Mouse (Mus musculus): ENCODE measurements around the gene Vps26c.

DNA sequence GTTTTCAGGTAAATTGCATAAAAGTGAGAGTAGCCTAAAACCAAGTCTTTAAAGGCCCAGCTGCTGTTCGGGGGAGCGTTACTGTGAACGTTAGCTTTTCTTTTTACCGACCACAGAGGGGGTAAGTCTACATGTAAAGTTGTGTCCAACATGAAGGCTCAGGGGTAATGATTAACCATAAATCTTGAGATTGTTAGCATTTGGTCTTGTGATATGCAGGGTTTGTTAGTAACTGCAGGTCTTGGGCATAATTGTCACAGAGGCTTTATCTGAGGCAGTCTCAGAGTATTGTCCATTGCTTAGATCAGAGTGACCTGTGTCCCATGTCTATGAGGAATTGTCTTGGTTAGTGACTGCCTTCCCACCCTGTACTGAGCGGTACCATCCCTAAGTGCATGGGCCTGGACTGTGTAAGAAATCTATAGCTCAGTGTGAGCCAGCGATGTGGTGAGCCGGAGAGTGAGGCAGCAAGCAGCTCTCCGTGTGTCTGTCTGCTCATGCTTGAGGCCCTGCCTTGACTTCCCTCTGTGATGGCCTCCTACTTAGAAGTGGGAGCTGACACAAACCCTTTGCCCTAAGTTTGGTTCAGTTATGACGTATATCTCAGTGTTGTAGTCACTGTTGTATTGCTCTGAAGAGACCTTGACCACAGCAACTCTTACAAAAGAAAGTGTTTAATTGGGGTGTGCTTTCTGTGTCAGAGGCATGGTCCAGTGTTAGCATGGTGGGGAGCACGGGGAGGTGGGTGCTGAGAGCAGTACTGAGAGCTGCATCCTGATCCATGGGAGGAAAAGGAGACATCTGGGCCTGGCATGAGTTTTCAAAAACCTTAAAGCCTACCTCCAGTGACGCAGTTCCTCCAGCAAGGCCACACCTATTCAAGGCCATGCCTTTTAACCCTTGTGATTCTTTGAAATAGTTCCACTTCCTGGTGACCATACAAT is 74.8 kb downstream of the Vps26c start:
- TF ChIP-seq CTCF (IDR thresholded peaks at IDR 0.05; ENCODE audit: borderline replicate concordance, extremely low read depth, insufficient read depth, insufficient read length) (no peak), POLR2A (IDR thresholded peaks at IDR 0.05; ENCODE audit: borderline replicate concordance, extremely low read depth, insufficient read depth, insufficient read length, poor library complexity, severe bottlenecking) (no peak)
